Mouse (Mus musculus): ENCODE measurements at regions not wholly inside any gene's neighbourhood (a gene's known extent, or its start where the extent isn't known, plus 50 kb on each side); places are given as distances from the start of the nearest gene placed in this dataset.

GRCm38 (mm10) chrX:11387200-11387940 is 59.7 kb downstream of the H2al1j start:
- no peak for DNase-seq

DNA sequence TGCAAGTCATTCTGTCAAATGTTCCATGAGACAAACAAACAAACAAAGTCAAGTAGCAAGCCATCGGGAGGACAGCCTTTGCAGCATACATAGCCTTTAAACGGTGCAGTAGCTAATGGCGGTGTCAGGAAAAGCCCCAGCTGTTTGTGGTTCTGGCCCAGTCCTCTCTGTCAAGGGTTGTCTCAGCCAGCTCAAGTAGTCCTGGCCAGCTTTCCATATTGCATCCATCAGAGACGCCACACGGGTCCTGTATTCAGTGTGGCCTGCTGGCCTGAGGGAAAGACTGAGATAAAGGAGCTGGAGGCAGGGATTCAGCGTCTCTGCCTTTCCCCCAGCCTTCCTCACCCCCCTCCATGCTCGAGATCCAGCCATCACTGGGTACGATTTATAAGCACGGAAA is 61.2 kb downstream of the H2al1j start:
- DNase-seq: no peak

DNA sequence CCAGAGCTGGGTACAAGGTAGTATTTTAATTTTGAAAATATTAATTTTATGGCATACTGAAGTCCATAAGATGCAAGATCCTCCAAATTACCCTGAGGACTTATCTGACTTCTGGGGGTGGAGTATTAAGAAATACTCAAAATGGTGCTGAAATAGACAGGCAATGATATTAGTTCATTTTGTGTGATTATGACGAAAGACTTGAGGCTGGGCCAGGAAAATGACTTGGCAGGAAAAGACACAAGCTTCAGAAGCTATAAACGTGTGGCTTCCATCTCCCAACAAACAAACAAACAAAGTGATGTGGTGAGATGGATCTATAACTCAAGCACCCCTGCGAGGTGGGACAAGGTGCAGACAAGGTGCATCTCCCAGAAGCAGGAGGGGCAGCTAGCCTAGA is 72.8 kb downstream of the H2al1j start:
- DNase-seq: no peak

GRCm38 (mm10) chrX:11404369-11404768 is 76.7 kb downstream of the H2al1j start:
- peak; percentile 58 for DNase-seq

DNA sequence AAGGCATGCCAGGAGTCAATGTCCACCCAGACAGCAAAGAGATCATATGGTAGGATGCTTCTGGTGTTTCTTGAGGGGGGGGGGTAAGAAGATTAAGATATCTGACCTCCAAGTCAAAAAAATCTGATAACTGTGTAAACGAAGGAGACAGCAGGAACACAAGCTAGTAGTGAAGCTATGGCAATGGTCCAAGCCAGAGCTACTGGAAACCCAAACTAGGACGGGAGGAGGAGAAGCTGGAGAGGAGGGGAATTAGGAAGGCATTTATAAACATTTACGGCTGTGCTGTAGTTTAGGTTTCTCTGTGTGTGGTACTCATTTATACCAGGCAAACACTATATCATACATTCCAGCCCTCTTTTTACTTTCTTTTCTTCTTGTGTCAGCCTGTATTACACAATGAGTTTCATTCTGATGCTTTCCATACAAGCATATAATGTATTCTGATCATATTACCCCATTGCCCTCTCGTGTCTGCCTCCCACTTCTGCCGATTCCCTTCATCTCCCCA is 84.7 kb downstream of the H2al1j start:
- DNase-seq: no peak

GRCm38 (mm10) chrX:11415662-11416061 is 88.0 kb downstream of the H2al1j start:
- DNase-seq: no peak

DNA sequence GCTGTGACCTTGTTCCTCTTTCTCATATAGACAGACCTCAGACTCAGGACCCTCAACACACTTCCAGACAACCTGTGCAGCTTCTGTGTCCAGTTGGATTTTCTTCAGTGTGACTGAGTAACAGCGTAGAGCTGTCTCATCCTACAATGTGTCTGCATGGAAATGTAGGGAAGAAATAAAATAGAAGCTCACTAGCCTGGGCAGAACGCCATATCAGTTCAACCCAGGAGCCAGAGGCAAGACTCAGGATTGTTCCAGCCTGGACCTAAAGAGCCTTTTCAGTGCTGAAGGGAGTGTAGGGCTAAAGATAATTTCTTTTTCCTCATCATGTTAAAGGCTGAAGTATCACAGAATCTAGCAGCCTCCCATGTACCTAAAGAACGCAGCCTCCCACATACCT is 88.9 kb downstream of the H2al1j start:
- no peak for DNase-seq

- no peak for DNase-seq
Observed at GRCm38 (mm10) chrX:11417861-11418260, 90.2 kb downstream of the H2al1j start.

GRCm38 (mm10) chrX:11418261-11418660 is 90.6 kb downstream of the H2al1j start:
- no peak for DNase-seq

DNA sequence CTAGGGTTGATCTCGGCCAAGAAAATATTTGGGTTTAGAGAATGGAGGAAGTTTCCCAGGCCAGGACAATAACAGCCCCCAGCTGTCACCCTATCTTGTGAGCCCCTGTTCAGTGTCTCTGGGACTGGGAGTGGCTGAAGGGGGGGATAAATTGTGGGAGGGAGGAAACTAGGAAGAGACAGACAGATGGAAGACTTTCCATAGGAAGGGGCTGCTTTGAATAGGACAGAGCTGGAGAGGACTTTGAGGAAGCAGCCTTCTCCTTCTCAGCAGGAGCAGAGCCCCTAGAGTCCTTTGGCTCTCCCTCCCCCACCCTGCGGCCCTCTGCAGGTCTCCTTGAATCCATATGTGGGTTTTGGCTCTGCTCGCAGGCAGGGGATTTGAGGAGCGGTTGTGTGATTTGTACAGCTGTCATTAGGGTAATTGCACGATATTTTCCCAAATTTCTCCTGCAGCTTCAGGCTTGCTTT is 91.6 kb downstream of the H2al1j start:
- no peak for DNase-seq

GRCm38 (mm10) chrX:11432403-11433004 is 104.9 kb downstream of the H2al1j start:
- DNase-seq: no peak

- no peak for DNase-seq
Observed at GRCm38 (mm10) chrX:11435338-11435737, 107.7 kb downstream of the H2al1j start.

GRCm38 (mm10) chrX:11437151-11437944 is 109.7 kb downstream of the H2al1j start:
- DNase-seq: peak; percentile 35

GRCm38 (mm10) chrX:11443543-11443942 is 115.9 kb downstream of the H2al1j start:
- DNase-seq: no peak

- no peak for DNase-seq
Observed at GRCm38 (mm10) chrX:11444261-11444725, 116.7 kb downstream of the H2al1j start.

DNA sequence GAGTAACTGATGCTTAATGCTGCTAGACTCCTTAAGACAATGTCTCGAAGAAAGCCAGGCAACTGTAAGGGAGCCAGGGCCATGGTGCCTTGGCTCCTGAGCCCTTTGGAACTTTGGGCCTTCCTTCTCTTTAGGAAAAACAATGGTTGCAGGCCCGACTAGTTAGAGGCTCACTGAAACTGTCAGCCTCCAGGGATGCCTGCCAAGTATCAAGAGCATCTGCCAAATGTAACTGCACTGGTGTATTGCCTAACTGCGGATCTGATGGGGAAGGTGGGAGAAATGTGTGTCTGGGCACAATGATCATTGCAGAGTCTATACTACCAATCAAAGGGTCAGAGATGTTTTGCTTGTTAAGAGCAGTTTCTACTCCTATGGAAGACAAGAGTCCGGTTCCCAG is 121.1 kb downstream of the H2al1j start:
- DNase-seq: no peak

GRCm38 (mm10) chrX:11458521-11458920 is 130.9 kb downstream of the H2al1j start:
- no peak for DNase-seq

- peak; percentile 59 for DNase-seq
Observed at GRCm38 (mm10) chrX:11463955-11464511, 136.4 kb downstream of the H2al1j start.

DNA sequence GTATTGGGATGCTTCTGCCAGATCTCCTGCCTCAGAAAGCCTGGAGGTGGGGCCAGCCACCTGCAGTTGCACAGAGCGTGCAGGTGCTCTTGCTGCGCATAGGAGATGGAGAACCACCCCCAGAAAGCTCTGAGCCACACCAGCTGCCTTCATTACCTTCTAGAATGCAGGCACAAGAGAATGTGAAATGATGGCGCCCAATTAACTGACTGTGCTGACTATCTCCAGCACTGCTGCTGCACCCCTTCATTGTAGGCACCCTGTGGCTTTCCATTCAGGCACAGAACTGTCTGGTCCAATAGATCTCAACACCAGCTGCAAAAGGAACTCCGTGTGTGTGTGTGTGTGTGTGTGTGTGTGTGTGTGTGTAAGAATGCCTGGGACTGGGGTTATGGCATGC is 138.6 kb downstream of the H2al1j start:
- peak; percentile 82 for DNase-seq

DNA sequence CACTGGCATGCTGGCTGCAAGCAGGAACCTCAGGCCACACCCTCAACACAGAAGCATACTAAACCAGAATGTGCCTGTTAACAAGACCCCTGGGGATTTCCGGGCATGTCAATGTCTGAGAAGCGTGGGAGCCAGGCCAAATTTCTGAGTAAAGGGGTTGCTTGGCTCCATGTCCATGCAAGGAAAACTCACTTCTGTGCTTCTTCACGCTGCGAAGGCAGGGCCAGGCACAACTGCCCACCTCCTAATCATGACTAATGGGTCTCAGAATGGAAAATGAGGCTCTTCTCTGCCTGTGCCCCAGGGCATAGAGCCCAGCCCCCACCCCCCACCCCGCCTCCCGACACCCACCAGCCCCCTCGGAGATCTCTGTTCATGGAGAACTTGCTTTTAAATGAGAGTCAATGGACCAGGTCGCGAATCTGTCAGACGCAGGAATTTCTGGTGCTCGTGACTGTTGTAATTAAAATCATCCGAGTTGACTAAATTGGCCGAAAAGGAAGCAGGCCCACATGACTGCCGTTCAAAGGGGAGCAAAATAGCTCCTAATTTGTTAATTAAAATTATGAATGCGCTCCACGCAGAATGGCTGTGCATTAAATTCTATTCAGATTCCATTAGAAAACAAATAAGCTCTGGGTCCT is 152.2 kb downstream of the H2al1j start:
- peak; percentile 79 for DNase-seq

- DNase-seq: peak; percentile 33
Observed at GRCm38 (mm10) chrX:11482141-11482540, 154.5 kb downstream of the H2al1j start.

- no peak for DNase-seq
Observed at GRCm38 (mm10) chrX:11486588-11486987, 159.0 kb downstream of the H2al1j start.

DNA sequence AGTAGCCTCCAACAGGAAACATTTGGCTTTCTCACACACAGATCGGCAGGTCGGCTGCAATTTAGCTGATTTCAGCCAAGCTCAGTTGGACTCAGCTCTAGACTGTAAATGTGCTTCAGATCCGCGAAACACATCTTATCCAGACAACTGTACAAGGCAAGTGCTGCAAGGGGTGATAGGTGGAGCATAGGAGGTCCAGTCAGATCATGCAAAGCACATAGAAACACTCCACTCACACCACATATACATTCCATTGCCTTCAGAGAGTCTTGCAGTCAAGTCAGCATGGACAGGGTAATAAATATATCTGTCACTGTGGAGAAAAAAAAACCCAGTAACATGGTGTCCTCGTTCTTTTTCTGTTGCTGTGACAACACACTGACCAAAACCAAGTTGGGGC is 160.3 kb downstream of the H2al1j start:
- no peak for DNase-seq

Measured in retina, postnatal 1 day (tissue).